ENCODE assay signal across 30 mouse cellular contexts in genomic region chr3:49805511-49805910, GRCm38 (mm10). TPM values are rescaled to one million over a fixed set of nuclear protein-coding genes. Genes with fewer than 3 reads are reported as not detected.
"Had no signal": no experiment of that assay in that cellular context is flagged by ENCODE, and none has a peak within 500 bp of the region (broad histone marks: within the 10 kb centered on the region; RNA-seq: fewer than 3 reads in every experiment).

No protein-coding gene starts in this region.

- ATAC-seq: liver, embryonic 12.5 days; liver, postnatal 0 days; lung, postnatal 0 days; midbrain, embryonic 13.5 days; midbrain, embryonic 16.5 days had no signal

- H3K27ac ChIP-seq: left cerebral cortex, adult 2 months; limb, embryonic 10.5 days; limb, embryonic 12.5 days; limb, embryonic 13.5 days; limb, embryonic 15.5 days; liver, embryonic 12.5 days; liver, embryonic 13.5 days; liver, embryonic 14.5 days; liver, embryonic 15.5 days; lung, embryonic 15.5 days; macrophage; midbrain, embryonic 10.5 days; midbrain, embryonic 12.5 days; midbrain, embryonic 13.5 days had no signal

- H3K4me1 ChIP-seq: liver, embryonic 12.5 days; liver, embryonic 13.5 days; liver, embryonic 15.5 days; megakaryocyte, embryonic 14.5 days; midbrain, embryonic 12.5 days; midbrain, embryonic 13.5 days had no signal

- H3K36me3 ChIP-seq: limb, embryonic 10.5 days; limb, embryonic 12.5 days; limb, embryonic 13.5 days; limb, embryonic 15.5 days; liver, embryonic 12.5 days; liver, embryonic 13.5 days; liver, embryonic 15.5 days; lung, embryonic 15.5 days; midbrain, embryonic 10.5 days; midbrain, embryonic 12.5 days; midbrain, embryonic 13.5 days had no signal

- H3K27me3 ChIP-seq: limb, embryonic 12.5 days; limb, embryonic 13.5 days; limb, embryonic 15.5 days; liver, embryonic 12.5 days; liver, embryonic 13.5 days; liver, embryonic 15.5 days; lung, embryonic 15.5 days; megakaryocyte, embryonic 14.5 days; midbrain, embryonic 12.5 days; midbrain, embryonic 13.5 days had no signal

- H3K9me3 ChIP-seq: limb, embryonic 10.5 days; limb, embryonic 13.5 days; limb, embryonic 15.5 days; liver, embryonic 12.5 days; liver, embryonic 13.5 days; liver, embryonic 15.5 days; lung, embryonic 15.5 days; megakaryocyte, embryonic 14.5 days; midbrain, embryonic 10.5 days; midbrain, embryonic 12.5 days; midbrain, embryonic 13.5 days had no signal

- H3K4me3 ChIP-seq: left cerebral cortex, adult 2 months; limb, embryonic 10.5 days; limb, embryonic 12.5 days; limb, embryonic 13.5 days; limb, embryonic 15.5 days; liver, embryonic 12.5 days; liver, embryonic 13.5 days; liver, embryonic 15.5 days; lung, embryonic 15.5 days; megakaryocyte, embryonic 14.5 days; midbrain, embryonic 10.5 days; midbrain, embryonic 12.5 days; midbrain, embryonic 13.5 days; myocyte had no signal

- H3K4me2 ChIP-seq: limb, embryonic 12.5 days; limb, embryonic 13.5 days; limb, embryonic 15.5 days; liver, embryonic 11.5 days; liver, embryonic 12.5 days; liver, embryonic 13.5 days; liver, embryonic 15.5 days; lung, embryonic 14.5 days; lung, embryonic 15.5 days; midbrain, embryonic 12.5 days; midbrain, embryonic 13.5 days had no signal

- DNase-seq: left cerebral cortex, postnatal 4 days; liver; liver, embryonic 13.5 days; liver, postnatal 0 days; lung, adult 18-20 months; lung, adult 2 months; lung, embryonic 14.5 days; lung, postnatal 10 days; lung, postnatal 14 days; lung, postnatal 36 days; lung, postnatal 4 days; midbrain, embryonic 14.5 days had no signal

- H3K9ac ChIP-seq: limb, embryonic 12.5 days; limb, embryonic 13.5 days; limb, embryonic 15.5 days; liver, embryonic 12.5 days; liver, embryonic 13.5 days; liver, embryonic 14.5 days; liver, embryonic 15.5 days; liver, postnatal 0 days; lung, embryonic 14.5 days; lung, embryonic 15.5 days; midbrain, embryonic 12.5 days; midbrain, embryonic 13.5 days had no signal

RNA-seq across cellular contexts. Expression of gene Pcdh18, which starts 48.4 kb away (rescaled TPM):
- polyA plus RNA-seq: macrophage had no signal
